Mouse (Mus musculus) neural tube, embryonic 15.5 days (tissue): ENCODE data around the gene Pomgnt1. TPM values are rescaled to one million over a fixed set of nuclear protein-coding genes. Genes with fewer than 3 reads are reported as not detected.
A peak's percentile ranks its signal among the peaks of the same experiment; 100 is the strongest.

Experiments used
- ATAC-seq: fragments of 200-750 bp; cut with Nextera tagmentation; 2 replicates; pipeline ENCODE4 v1.8.0; 2017; ENCODE audit warnings: mild to moderate bottlenecking, moderate TSS enrichment, moderate library complexity; ENCODE audit not compliant: low FRiP score
- H3K27ac ChIP-seq: fragments of 300-500 bp; sonication (generic); replicated peaks from 2 replicates; pipeline ENCODE4 v1.5.1; 2015; ENCODE audit warnings: mild to moderate bottlenecking, inconsistent platforms
- H3K27me3 ChIP-seq: fragments of 300-500 bp; sonication (generic); replicated peaks from 2 replicates; pipeline ENCODE4 v1.6.1; 2015; ENCODE audit warnings: inconsistent platforms
- H3K36me3 ChIP-seq: fragments of 300-500 bp; sonication (generic); 2 replicates; pipeline ENCODE4 v1.6.1; 2015; ENCODE audit warnings: inconsistent platforms
- H3K4me1 ChIP-seq: fragments of 300-500 bp; sonication (generic); 2 replicates; pipeline ENCODE4 v1.6.1; 2015; ENCODE audit warnings: inconsistent platforms
- H3K4me2 ChIP-seq: fragments of 300-500 bp; sonication (generic); 2 replicates; pipeline ENCODE4 v1.6.1; 2015; ENCODE audit warnings: inconsistent platforms, mild to moderate bottlenecking, moderate library complexity
- H3K4me3 ChIP-seq: fragments of 300-500 bp; sonication (generic); replicated peaks from 2 replicates; pipeline ENCODE4 v1.5.1; 2015; ENCODE audit warnings: mild to moderate bottlenecking, inconsistent platforms
- H3K9ac ChIP-seq: fragments of 300-500 bp; sonication (generic); replicated peaks from 2 replicates; pipeline ENCODE4 v1.6.1; 2015; ENCODE audit warnings: mild to moderate bottlenecking, inconsistent platforms
- H3K9me3 ChIP-seq: fragments of 300-500 bp; sonication (generic); replicated peaks from 2 replicates; pipeline ENCODE4 v1.6.1; 2016; ENCODE audit warnings: inconsistent platforms
- WGBS: fragments of 180-500 bp; shearing (Covaris S2); methylation state at CpG from one replicate; pipeline ENCODE4 v1.1.7; 2015; ENCODE audit warnings: mixed read lengths; 5-methylcytosine and 5-hydroxymethylcytosine counted together
- polyA plus RNA-seq: library from polyadenylated mRNA; unstranded; fragments of >200 nt; fragmentation: Nextera tagmentation; extraction: Ambion mirVana; gene quantifications from 2 replicates; pipeline ENCODE4 v1.2.1, GENCODE M21; 2015

Pomgnt1 gene
- polyA plus RNA-seq, 1 experiment from 2014 or later = 66.9 TPM

DNA sequence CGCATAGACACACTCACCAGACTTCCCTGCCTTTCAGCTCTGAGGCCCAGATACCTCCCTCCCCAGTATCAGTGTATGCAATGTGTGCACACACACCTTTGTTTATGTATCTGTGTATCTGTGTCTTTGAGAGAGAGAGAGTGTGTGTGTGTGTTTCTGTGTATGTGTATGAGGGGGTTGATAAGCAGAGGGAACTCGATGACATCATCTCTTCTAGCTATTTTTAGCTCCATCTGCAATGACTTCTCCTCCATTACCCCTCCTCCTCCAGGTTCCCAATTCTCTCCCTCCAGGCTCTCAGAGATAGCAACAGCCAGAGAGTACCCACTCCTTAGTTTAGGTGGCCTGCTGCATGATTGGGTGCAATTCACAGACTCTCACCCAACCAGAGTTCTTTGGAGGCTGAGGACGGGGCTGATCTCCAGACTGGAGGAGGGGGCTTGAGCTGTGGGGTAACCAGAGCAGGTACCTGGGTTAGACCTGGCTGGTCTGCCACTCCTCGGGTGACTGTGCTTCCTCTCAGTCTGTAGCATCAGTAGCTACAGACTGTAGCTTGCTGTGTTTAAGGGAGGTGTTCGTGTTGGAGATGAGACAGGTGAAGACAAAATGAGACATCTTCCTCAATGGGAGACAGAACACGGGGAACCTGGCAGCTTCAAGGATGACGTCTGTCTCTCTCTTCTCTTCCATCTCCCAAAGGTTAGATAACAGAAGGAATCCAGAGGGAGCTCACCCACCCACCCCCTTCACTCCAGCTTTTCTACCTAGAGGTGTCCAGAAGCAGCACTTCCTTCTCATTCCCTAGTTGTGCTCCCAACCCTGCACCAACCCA, 52.3 kb downstream of the Pomgnt1 start:
- Histone ChIP-seq H3K36me3 (no peaks in the 10 kb centered on the region), H3K4me2 (no peak overlapping the region), H3K9ac (0 out of 2 replicates have a peak overlapping the region, but pooled peaks have one; percentile 24), H3K4me1 (peaks cover 24% of the 10 kb centered on the region), H3K27ac (peak overlapping the region; percentile 45; the same call in 1 of the 2 replicates), H3K4me3 (no peak overlapping the region), H3K9me3 (no peaks in the 10 kb centered on the region), H3K27me3 (no peaks in the 10 kb centered on the region)
- 75% methylated on average over 7 of the region's 7 CpGs for WGBS
- ATAC-seq = peak; percentile 46; the same call in 1 of the 2 replicates

GRCm38 (mm10) chr4:116176543-116176988, 52.9 kb downstream of the Pomgnt1 start:
- no peaks in the 10 kb centered on the region for H3K9me3 ChIP-seq
- no peaks in the 10 kb centered on the region for H3K36me3 ChIP-seq
- peak overlapping the region; percentile 45; the same call in 1 of the 2 replicates for H3K27ac ChIP-seq
- H3K4me2 ChIP-seq = peak overlapping the region; percentile 45
- no peak overlapping the region for H3K9ac ChIP-seq
- peaks cover 24% of the 10 kb centered on the region for H3K4me1 ChIP-seq
- WGBS = 24% methylated on average over 10 of the region's 10 CpGs
- H3K4me3 ChIP-seq = 0 out of 2 replicates have a peak overlapping the region, but pooled peaks have one; percentile 3
- H3K27me3 ChIP-seq = no peaks in the 10 kb centered on the region
- peak; percentile 77 for ATAC-seq

GRCm38 (mm10) chr4:116177140-116177539, 53.5 kb downstream of the Pomgnt1 start:
- no peak for ATAC-seq
- H3K4me1 ChIP-seq = peaks cover 24% of the 10 kb centered on the region
- no peaks in the 10 kb centered on the region for H3K27me3 ChIP-seq
- H3K27ac ChIP-seq = peak overlapping the region; percentile 49; the same call in 1 of the 2 replicates
- H3K36me3 ChIP-seq = no peaks in the 10 kb centered on the region
- H3K4me2 ChIP-seq = peak overlapping the region; percentile 45
- no peak overlapping the region for H3K9ac ChIP-seq
- no peak overlapping the region for H3K4me3 ChIP-seq
- H3K9me3 ChIP-seq = no peaks in the 10 kb centered on the region
- WGBS = 27% methylated on average over 5 of the region's 5 CpGs

- no peak for ATAC-seq
- no peaks in the 10 kb centered on the region for H3K27me3 ChIP-seq
- H3K27ac ChIP-seq = no peak overlapping the region
- no peaks in the 10 kb centered on the region for H3K9me3 ChIP-seq
- H3K4me1 ChIP-seq = 0 out of 2 replicates have a peak, but pooled peaks cover 2% of the 10 kb centered on the region
- H3K4me2 ChIP-seq = no peak overlapping the region
- no peak overlapping the region for H3K9ac ChIP-seq
- no peaks in the 10 kb centered on the region for H3K36me3 ChIP-seq
- WGBS = 46% methylated on average over 3 of the region's 3 CpGs
- no peak overlapping the region for H3K4me3 ChIP-seq
These were observed 58.4 kb downstream of the Pomgnt1 start for GRCm38 (mm10) chr4:116182079-116182478.

DNA sequence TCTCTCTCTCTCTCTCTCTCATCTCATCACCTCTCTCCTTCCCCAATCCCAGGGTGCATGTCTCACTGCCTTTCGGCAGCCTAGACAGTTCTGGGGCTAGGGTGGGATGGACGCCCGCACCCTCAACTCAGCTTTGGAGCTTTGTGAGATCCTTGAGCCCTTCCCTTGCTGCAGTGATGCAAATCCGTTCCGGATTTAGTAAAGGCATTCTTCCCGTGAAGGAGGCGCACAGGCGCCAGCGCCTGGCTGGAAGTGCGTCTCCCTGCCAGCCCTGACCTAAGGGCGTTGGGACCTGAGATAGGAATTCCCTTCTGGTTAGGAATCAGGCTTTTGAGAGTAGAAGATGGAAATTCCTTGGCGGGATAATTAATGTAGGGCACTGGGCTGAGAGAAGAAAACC, 59.1 kb downstream of the Pomgnt1 start:
- no peaks in the 10 kb centered on the region for H3K27me3 ChIP-seq
- H3K4me2 ChIP-seq = peak overlapping the region; percentile 40
- WGBS = 9% methylated on average over 12 of the region's 12 CpGs
- no peak overlapping the region for H3K9ac ChIP-seq
- H3K4me1 ChIP-seq = 0 out of 2 replicates have a peak, but pooled peaks cover 2% of the 10 kb centered on the region
- H3K36me3 ChIP-seq = no peaks in the 10 kb centered on the region
- H3K9me3 ChIP-seq = no peaks in the 10 kb centered on the region
- no peak overlapping the region for H3K27ac ChIP-seq
- H3K4me3 ChIP-seq = no peak overlapping the region
- no peak for ATAC-seq

DNA sequence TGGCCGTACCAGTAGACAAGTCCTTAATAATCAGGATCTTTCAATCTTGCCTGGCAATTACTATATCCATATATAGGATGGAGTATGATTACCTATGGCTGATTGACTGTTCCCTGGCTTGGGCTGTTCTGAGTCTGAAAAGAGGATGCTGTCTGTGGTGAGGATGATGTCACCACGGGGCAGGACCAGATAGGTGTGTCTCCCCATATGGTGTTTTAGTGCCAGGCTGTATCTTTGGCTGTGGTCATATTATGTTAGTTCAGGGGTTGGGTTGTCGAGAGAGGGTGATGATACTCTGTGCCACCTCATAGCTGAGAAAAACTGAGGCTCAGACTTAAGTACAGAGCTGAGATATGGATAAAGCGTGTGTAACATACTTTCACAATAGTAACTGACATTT, 61.4 kb downstream of the Pomgnt1 start:
- Histone ChIP-seq H3K27ac (no peak overlapping the region), H3K9ac (no peak overlapping the region), H3K36me3 (no peaks in the 10 kb centered on the region), H3K4me3 (no peak overlapping the region), H3K27me3 (no peaks in the 10 kb centered on the region), H3K4me1 (0 out of 2 replicates have a peak, but pooled peaks cover 2% of the 10 kb centered on the region), H3K4me2 (no peak overlapping the region), H3K9me3 (no peaks in the 10 kb centered on the region)
- 93% methylated on average over 4 of the region's 4 CpGs for WGBS
- ATAC-seq = no peak

DNA sequence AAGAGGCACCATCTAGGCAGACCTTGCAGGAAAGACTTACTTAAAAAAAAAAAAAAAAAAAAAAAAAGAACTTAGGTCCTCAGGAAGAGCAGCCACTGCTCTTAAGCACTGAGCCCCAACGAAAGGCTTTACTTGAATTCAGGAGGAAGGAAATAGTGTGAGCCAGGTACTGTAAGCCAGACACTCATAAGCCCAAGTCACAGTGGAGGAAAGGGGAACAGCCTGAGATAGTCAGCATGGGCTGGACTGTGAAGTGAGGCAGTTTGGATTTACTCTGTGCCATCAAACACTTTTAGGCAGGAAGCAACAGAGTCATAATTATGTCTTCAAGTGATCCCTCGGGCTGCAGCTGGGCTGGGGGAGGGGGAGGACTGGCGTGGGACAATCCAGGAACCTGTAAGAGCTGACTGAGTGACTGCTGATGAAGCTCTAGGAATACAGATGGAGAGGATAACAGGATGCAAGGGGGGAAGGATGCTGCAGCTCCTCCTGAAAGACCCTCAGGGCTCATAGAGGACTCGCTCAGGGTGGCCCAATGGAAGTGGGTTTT, 68.7 kb downstream of the Pomgnt1 start:
- Histone ChIP-seq H3K27me3 (no peaks in the 10 kb centered on the region), H3K4me3 (no peak overlapping the region), H3K9ac (no peak overlapping the region), H3K9me3 (no peaks in the 10 kb centered on the region), H3K4me2 (no peak overlapping the region), H3K36me3 (no peaks in the 10 kb centered on the region), H3K27ac (no peak overlapping the region), H3K4me1 (no peaks in the 10 kb centered on the region)
- 40% methylated on average over 4 of the region's 4 CpGs for WGBS
- ATAC-seq = no peak

DNA sequence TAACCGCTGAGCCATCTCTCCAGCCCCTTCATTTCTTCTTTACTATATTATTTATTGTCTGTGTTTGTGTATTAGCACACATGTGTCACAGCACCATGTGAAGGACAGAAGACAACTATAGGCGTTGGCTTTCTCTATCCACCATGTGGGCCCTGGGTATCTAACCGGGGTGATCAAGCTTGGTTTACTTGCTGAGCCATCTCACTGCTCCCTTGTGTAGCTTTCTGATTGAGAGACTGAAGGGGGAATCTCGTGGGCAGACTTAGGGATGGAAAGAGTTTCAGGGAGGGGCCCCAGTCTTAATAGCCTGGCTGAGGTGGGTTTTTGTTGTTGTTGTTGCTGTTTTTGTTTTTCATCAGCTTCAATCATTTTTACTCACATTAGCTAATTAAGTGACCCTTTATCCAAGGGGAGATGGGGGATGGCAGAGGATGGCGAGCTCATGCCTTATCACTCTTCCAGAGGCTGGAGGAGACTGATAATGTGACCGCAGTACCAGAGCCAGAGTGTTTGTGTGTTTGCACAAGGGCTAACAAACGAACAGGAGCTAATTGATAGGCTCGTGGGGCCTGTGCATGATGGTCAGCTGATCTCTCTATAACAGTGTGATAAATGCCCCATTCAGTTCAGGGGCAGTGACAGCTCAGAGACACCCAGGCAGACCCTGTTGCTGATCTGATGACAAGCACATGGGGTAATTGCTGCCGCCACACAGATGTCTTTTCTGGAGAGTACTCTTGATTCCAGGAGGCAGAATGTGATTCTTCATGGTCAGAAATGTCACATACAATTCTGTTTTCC, 70.1 kb downstream of the Pomgnt1 start:
- Histone ChIP-seq H3K27ac (no peak overlapping the region), H3K4me1 (no peaks in the 10 kb centered on the region), H3K27me3 (no peaks in the 10 kb centered on the region), H3K9ac (no peak overlapping the region), H3K9me3 (no peaks in the 10 kb centered on the region), H3K4me2 (no peak overlapping the region), H3K36me3 (no peaks in the 10 kb centered on the region), H3K4me3 (no peak overlapping the region)
- 77% methylated on average over 9 of the region's 9 CpGs for WGBS
- no peak for ATAC-seq

DNA sequence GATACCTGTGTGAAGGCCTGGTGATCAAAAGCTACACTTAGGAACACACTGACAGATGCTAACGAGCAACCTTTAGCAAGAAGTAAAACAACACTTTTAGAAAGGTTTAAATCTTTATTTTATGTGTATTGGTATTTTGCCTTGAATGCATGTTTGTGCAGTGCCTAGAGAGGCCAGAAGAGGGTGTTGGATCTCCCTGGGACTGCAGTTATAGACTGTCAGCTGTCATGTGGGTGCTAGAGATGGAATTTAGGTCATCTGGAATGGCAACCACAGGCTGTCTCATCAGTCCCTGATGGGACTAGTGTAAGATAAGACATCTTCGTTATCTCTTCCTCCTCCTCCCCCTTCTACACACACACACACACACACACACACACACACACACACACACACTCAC, 74.8 kb downstream of the Pomgnt1 start:
- no peak overlapping the region for H3K4me2 ChIP-seq
- no peaks in the 10 kb centered on the region for H3K4me1 ChIP-seq
- no peaks in the 10 kb centered on the region for H3K36me3 ChIP-seq
- H3K27me3 ChIP-seq = no peaks in the 10 kb centered on the region
- ATAC-seq = no peak
- H3K27ac ChIP-seq = no peak overlapping the region
- no peak overlapping the region for H3K9ac ChIP-seq
- 83% methylated on average over 2 of the region's 2 CpGs for WGBS
- no peaks in the 10 kb centered on the region for H3K9me3 ChIP-seq
- H3K4me3 ChIP-seq = no peak overlapping the region

DNA sequence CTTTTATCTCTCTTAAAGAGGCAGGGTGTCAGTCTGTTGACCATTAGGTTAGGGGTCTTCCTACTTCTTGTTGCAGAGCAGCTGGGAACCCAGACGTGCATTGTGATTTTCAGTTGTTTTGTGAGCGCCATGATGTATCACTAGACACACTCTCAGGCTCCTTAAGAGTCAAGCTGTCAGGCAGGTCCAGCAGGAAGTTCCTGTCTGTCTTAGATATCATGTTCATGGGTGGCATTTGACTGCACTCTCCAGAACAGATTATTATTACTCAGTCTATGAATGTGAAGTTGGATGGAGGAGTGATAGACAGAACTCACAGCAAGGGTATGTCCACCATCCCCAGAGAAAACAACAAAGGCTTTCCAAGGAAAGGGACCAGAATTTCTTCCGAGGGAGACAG, 80.8 kb downstream of the Pomgnt1 start:
- H3K4me3 ChIP-seq = no peak overlapping the region
- H3K9me3 ChIP-seq = no peaks in the 10 kb centered on the region
- no peak overlapping the region for H3K27ac ChIP-seq
- H3K27me3 ChIP-seq = no peaks in the 10 kb centered on the region
- H3K4me1 ChIP-seq = no peaks in the 10 kb centered on the region
- 72% methylated on average over 3 of the region's 3 CpGs for WGBS
- ATAC-seq = no peak
- H3K4me2 ChIP-seq = no peak overlapping the region
- no peaks in the 10 kb centered on the region for H3K36me3 ChIP-seq
- H3K9ac ChIP-seq = no peak overlapping the region

DNA sequence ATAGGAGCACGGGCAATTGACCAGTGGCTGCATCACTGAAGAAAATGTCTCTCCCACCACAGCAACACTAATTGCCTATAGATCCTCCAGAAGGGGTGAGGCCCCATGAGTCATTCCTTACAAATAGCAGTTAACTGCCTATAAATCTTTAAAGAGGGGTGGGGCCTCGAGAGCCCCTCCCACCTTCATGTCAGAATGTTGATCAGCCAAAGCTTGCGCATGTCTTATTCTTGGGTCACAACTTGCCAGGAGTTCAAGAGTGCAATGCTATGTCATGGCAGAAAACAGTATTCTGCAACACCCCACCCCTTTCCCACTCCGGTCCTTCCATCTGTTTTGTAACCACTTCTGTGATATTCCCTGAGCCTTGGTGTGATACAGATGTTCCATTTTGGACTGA, 82.9 kb downstream of the Pomgnt1 start:
- Histone ChIP-seq H3K9ac (no peak overlapping the region), H3K4me3 (no peak overlapping the region), H3K4me1 (no peaks in the 10 kb centered on the region), H3K27me3 (no peaks in the 10 kb centered on the region), H3K36me3 (no peaks in the 10 kb centered on the region), H3K9me3 (no peaks in the 10 kb centered on the region), H3K4me2 (no peak overlapping the region), H3K27ac (no peak overlapping the region)
- 56% methylated on average over 4 of the region's 4 CpGs for WGBS
- no peak for ATAC-seq
